Mouse (Mus musculus): Measurements from ENCODE around the gene Neu1. TPM values are rescaled to one million over a fixed set of nuclear protein-coding genes. Genes with fewer than 3 reads are reported as not detected.
"Not testable (repeated sequence)": the region's sequence is repeated elsewhere in the genome, so short reads cannot be mapped to it uniquely, and the experiment has no call there.

Gene Neu1
- polyA plus RNA-seq, 1 experiment from 2014 or later, result 16.2 TPM

DNA sequence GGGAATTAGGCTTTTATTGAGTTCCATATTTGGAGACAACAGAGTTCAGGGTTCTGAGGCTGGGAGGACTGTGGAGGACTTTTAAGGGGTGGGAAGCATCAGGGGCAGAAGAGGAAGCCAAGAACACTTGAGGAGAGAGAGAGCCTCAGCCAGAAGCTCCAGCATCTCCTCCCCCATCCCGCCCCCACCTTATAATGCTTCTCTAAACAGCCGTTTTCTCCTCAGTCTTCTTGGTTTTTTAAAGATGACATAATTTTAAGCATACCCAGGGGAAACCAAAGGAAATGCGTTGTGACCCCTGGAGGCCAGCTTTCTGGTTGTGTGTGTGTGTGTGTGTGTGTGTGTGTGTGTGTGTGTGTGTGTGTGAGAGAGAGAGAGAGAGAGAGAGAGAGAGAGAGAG, 31.1 kb downstream of the Neu1 start:
- Histone ChIP-seq H3K9ac (no peak overlapping the region), H3K4me3 (replicated peaks) (no peak overlapping the region), H3K27ac (no peak overlapping the region), H3K4me2 (no peak overlapping the region), H3K9me3 (no peaks in the 10 kb centered on the region), H3K27me3 (peaks cover 32% of the 10 kb centered on the region), H3K36me3 (replicated peaks) (no peaks in the 10 kb centered on the region), H3K4me1 (peaks cover 11% of the 10 kb centered on the region)
- ATAC-seq (ENCODE audit: low FRiP score), result no peak
- WGBS, result 41% methylated on average over 3 of the region's 3 CpGs

DNA sequence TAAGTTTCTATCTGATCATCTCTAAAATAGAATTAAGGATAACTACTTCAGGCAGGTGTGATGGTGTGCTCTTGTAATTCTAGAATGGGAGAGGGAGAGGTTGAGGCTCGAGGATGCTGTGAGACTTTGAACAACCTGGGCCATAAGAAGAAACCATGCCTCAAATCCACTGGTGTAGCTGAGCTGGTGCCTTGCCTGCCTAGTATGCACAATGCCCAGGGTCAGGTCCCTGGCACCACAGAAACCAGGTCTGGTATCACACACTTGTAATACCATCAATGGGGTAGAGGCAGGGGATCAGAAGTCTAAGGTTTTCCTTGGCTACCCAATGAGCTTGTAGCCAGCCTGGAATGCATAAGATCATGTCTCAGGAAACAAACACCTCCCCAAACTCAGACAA, 31.8 kb downstream of the Neu1 start:
- no peak overlapping the region for H3K4me2 ChIP-seq
- no peaks in the 10 kb centered on the region for H3K36me3 ChIP-seq (replicated peaks)
- 56% methylated on average over 1 of the region's 1 CpGs for WGBS
- H3K27ac ChIP-seq, result no peak overlapping the region
- H3K9me3 ChIP-seq, result no peaks in the 10 kb centered on the region
- H3K9ac ChIP-seq, result no peak overlapping the region
- ATAC-seq (ENCODE audit: low FRiP score), result no peak
- H3K4me1 ChIP-seq, result peaks cover 11% of the 10 kb centered on the region
- peaks cover 39% of the 10 kb centered on the region for H3K27me3 ChIP-seq
- no peak overlapping the region for H3K4me3 ChIP-seq (replicated peaks)

DNA sequence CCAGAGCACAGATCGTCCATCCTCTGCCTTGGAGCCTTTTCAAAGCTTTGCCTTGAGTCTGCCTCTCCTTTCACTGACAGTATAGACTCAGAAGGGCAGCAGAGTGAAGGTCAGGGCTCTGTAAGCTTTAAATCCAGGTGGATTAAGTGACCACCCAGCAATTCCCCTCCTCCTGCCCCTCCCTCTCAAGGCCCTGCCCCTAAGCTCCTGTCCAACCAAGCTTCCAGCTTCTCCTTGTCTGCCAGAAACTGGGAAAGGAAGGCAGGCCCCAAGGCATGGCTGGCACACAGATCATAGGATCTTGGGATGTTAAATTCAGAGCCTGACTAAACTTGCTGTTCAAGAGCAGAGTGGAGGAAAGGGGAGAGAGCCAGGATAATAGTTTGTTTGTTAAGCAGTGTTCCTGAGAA, 33.6 kb downstream of the Neu1 start:
- Histone ChIP-seq H3K4me2 (no peak overlapping the region), H3K36me3 (replicated peaks) (no peaks in the 10 kb centered on the region), H3K4me1 (peaks cover 7% of the 10 kb centered on the region), H3K27ac (no peak overlapping the region), H3K4me3 (replicated peaks) (no peak overlapping the region), H3K9ac (no peak overlapping the region), H3K9me3 (no peaks in the 10 kb centered on the region), H3K27me3 (peaks cover 57% of the 10 kb centered on the region)
- WGBS, result 6% methylated on average over 1 of the region's 1 CpGs
- ATAC-seq (ENCODE audit: low FRiP score), result no peak

DNA sequence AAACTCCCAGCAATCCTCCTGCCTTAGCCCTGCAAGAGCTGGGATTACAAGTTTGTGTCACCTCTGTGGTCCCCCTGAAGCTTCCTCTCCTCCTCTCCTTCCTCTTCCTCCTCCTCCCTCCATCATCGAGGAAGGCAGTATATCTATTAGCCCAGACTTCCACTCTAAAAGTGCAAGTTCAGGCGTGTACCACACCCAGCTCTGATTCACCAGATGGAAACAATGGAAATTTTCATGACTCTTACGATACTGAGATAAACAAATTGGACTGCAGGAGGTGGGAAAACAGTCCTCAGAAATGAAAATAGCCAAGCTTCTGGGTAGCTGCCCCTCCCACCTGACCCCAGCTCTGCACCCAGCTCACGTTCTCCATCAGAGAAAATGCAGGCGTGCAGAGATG, 34.6 kb downstream of the Neu1 start:
- no peak overlapping the region for H3K9ac ChIP-seq
- H3K9me3 ChIP-seq, result no peaks in the 10 kb centered on the region
- H3K4me2 ChIP-seq, result no peak overlapping the region
- no peak overlapping the region for H3K4me3 ChIP-seq (replicated peaks)
- H3K4me1 ChIP-seq, result no peaks in the 10 kb centered on the region
- peaks cover 60% of the 10 kb centered on the region for H3K27me3 ChIP-seq
- WGBS, result 84% methylated on average over 5 of the region's 5 CpGs
- ATAC-seq (ENCODE audit: low FRiP score), result no peak
- no peaks in the 10 kb centered on the region for H3K36me3 ChIP-seq (replicated peaks)
- no peak overlapping the region for H3K27ac ChIP-seq

DNA sequence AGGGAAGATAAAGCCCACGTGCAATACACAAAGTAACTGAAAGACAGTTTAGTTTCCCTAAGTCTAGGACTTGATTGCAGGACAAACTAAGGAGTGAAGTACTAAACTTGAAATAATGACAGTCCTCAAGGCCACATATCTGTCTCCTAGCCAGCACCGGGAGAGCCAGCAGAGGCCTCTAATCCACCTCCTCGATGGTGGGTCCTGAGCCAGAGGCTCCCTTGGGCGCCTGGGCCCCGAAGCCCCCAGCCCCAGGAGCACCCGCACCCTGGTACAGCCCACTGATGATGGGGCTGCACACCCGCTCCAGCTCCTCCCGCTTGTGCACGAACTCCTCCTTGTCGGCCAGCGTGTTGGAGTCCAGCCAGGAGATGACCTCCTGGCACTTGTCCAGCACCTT, 38.8 kb downstream of the Neu1 start, which contains the start of gene Gm20481:
Gene Gm20481 (plus strand): TSS at position 91 of the 400 bp plus-strand sequence.
- H3K36me3 ChIP-seq (replicated peaks); H3K4me2 ChIP-seq; ATAC-seq (ENCODE audit: low FRiP score); H3K4me1 ChIP-seq; H3K9me3 ChIP-seq; H3K27ac ChIP-seq; H3K4me3 ChIP-seq (replicated peaks); H3K9ac ChIP-seq: not testable (repeated sequence)
- peaks cover 46% of the 10 kb centered on the region for H3K27me3 ChIP-seq
- 75% methylated on average over 9 of the region's 11 CpGs for WGBS

DNA sequence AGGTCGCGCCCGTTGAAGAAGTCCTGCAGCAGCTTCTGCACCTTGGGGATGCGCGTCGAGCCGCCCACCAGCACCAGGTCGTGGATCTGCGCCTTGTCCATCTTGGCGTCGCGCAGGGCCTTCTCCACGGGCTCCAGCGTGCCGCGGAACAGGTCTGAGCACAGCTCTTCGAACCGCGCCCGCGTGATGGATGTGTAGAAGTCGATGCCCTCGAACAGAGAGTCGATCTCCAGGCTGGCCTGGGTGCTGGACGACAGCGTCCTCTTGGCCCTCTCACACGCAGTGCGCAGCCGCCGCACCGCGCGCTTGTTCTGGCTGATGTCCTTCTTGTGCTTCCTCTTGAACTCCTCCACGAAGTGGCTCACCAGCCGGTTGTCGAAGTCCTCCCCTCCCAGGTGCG, 39.8 kb downstream of the Neu1 start:
- 38% methylated on average over 26 of the region's 37 CpGs for WGBS
- H3K27ac ChIP-seq; H3K4me3 ChIP-seq (replicated peaks); H3K9me3 ChIP-seq; H3K4me1 ChIP-seq; H3K9ac ChIP-seq; H3K36me3 ChIP-seq (replicated peaks); ATAC-seq (ENCODE audit: low FRiP score); H3K4me2 ChIP-seq: not testable (repeated sequence)
- H3K27me3 ChIP-seq, result peaks cover 41% of the 10 kb centered on the region

DNA sequence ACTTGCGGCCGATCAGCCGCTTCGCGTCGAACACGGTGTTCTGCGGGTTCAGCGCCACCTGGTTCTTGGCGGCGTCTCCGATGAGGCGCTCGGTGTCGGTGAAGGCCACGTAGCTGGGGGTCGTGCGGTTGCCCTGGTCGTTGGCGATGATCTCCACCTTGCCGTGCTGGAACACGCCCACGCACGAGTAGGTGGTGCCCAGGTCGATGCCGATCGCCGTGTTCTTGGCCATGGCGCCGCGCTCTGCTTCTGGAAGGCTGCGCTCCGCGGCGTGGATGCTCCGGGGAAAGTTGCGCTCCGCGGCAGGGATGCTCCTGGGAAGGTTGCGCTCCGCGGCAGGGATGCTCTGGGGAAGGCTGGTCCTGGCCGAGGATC, 40.6 kb downstream of the Neu1 start:
- 4% methylated on average over 26 of the region's 43 CpGs for WGBS
- Histone ChIP-seq H3K4me2 (peak overlapping the region; percentile 71), H3K27me3 (peaks cover 39% of the 10 kb centered on the region), H3K4me3 (replicated peaks) (peak overlapping the region; percentile 38)
- not testable (repeated sequence) for H3K27ac ChIP-seq; H3K4me1 ChIP-seq; H3K9ac ChIP-seq; H3K9me3 ChIP-seq; H3K36me3 ChIP-seq (replicated peaks)
- peak; percentile 44; the same call in 1 of the 2 replicates for ATAC-seq (ENCODE audit: low FRiP score)

DNA sequence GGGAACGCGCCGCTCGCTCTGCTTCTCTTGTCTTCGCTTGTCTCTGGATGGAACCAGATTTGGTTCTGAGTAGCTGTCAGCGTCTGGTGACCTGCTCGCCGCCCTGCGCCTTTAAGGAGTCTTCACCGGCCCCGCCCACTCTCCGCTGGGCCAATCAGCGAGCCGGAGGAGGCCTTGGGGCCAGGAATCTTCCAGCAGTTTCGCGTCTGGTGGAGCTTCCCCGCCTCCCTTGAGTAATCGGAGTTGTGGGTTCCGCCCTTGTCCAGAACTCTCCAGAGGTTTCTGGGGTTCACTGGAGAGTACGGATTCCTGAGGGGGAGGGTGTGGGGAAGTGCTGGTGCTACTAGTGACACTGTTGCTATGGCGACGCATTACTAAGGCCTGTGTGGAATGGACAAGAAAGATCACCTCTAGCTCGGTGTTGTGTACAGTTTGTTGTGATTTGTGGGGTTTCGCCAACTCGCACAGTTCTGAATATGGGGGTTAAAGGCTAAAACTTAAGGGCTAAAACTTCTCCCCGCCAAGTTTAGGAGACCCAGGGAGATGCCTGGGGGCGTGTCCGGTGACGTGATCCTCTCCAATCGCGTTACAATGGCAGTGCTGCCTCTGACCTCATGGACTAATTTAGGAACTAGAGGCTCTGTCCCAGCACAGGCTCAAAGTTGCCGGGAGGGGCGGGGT, 41.2 kb downstream of the Neu1 start, which contains the start of the genes Hspa1a and Hspa1l:
Gene Hspa1a (minus strand): TSS at position 88 of the 681 bp plus-strand sequence.
Gene Hspa1l (plus strand): TSS at position 635 of the 681 bp plus-strand sequence.
- H3K27ac ChIP-seq, result not testable (repeated sequence)
- WGBS, result 1% methylated on average over 27 of the region's 33 CpGs

DNA sequence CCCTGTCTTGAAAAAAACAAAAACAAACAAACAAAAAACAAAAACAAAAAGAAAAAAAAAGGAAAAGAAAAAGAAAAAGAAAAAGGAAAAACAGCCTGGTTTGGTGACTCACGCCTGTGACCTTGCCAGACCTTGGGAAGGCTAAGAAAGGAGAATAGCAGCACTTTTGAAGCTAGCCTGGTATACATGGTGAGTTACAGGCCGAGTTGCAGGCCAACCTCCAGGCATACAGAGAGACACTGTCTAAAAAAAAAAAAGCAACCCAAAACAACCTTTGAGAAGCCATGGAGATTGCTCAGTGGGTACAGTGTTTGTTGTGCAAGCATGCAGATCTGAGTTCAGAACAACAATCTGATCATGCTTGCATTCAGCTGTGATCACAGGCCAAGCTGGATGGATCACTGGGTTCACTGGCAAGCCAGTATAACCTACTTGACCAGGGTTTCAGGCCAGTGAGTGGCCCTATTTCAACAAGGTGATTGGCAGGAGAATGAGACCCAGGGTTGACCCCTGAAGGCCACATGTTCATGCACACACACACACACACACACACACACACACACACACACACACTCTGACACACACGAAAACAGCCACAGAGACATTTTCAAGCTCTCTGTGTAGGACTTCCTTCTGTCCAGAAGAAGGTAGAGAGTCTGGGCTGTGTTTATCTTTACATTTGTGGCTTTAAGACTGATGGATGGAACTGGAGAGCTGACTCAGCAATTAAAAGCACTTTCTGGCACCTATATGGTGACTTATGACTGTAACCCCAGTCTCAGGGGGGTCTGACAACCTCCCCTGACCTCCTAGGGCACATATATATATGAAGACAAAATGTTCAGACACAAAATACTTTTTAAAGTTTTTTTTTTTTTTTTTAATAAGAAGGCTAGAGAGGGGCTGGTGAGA, 44.8 kb downstream of the Neu1 start:
- Histone ChIP-seq H3K4me2 (no peak overlapping the region), H3K36me3 (replicated peaks) (no peaks in the 10 kb centered on the region), H3K4me3 (replicated peaks) (no peak overlapping the region), H3K9ac (no peak overlapping the region), H3K4me1 (peaks cover 15% of the 10 kb centered on the region), H3K9me3 (no peaks in the 10 kb centered on the region), H3K27ac (no peak overlapping the region), H3K27me3 (peaks cover 10% of the 10 kb centered on the region; the same call in 1 of the 2 replicates)
- 88% methylated on average over 3 of the region's 3 CpGs for WGBS
- ATAC-seq (ENCODE audit: low FRiP score), result no peak

More for the DNA sequence above, 41.2 kb downstream of the Neu1 start, which contains the start of the genes Hspa1a and Hspa1l:
- H3K27me3 ChIP-seq, result peaks cover 37% of the 10 kb centered on the region
- peak within 1 kb of the TSS; percentile 38 for H3K4me3 ChIP-seq (replicated peaks)
- peak within 1 kb of the TSS; percentile 71 for H3K4me2 ChIP-seq
- H3K9me3 ChIP-seq; H3K36me3 ChIP-seq (replicated peaks); H3K4me1 ChIP-seq: not testable (repeated sequence)
- peak within 1 kb of the TSS; percentile 27; the same call in 1 of the 2 replicates for H3K9ac ChIP-seq
- peak; percentile 95 for ATAC-seq (ENCODE audit: low FRiP score)

DNA sequence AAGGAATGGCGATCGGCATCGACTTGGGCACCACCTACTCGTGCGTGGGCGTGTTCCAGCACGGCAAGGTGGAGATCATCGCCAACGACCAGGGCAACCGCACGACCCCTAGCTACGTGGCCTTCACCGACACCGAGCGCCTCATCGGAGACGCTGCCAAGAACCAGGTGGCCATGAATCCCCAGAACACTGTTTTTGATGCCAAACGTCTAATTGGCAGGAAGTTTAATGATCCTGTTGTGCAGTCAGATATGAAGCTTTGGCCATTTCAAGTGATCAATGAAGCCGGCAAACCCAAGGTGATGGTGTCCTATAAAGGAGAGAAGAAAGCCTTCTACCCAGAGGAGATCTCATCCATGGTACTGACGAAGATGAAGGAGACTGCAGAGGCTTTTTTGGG, 45.9 kb downstream of the Neu1 start:
- H3K4me1 ChIP-seq, result peaks cover 20% of the 10 kb centered on the region
- no peak for ATAC-seq (ENCODE audit: low FRiP score)
- H3K9me3 ChIP-seq, result no peaks in the 10 kb centered on the region
- no peak overlapping the region for H3K4me3 ChIP-seq (replicated peaks)
- no peak overlapping the region for H3K27ac ChIP-seq
- WGBS, result 96% methylated on average over 20 of the region's 20 CpGs
- peaks cover 10% of the 10 kb centered on the region; the same call in 1 of the 2 replicates for H3K27me3 ChIP-seq
- H3K36me3 ChIP-seq (replicated peaks), result no peaks in the 10 kb centered on the region
- H3K9ac ChIP-seq, result no peak overlapping the region
- no peak overlapping the region for H3K4me2 ChIP-seq

DNA sequence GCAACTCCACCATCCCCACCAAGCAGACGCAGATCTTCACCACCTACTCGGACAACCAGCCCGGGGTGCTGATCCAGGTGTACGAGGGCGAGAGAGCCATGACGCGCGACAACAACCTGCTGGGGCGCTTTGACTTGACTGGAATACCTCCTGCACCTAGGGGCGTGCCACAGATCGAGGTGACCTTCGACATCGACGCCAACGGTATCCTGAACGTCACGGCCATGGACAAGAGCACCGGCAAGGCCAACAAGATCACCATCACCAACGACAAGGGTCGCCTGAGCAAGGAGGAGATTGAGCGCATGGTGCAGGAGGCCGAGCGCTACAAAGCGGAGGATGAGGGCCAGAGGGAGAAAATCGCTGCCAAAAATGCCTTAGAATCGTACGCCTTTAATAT, 47.2 kb downstream of the Neu1 start:
- ATAC-seq (ENCODE audit: low FRiP score), result no peak
- no peak overlapping the region for H3K27ac ChIP-seq
- H3K9me3 ChIP-seq, result no peaks in the 10 kb centered on the region
- no peak overlapping the region for H3K4me2 ChIP-seq
- 91% methylated on average over 27 of the region's 27 CpGs for WGBS
- H3K4me3 ChIP-seq (replicated peaks), result no peak overlapping the region
- peaks cover 25% of the 10 kb centered on the region for H3K4me1 ChIP-seq
- no peaks in the 10 kb centered on the region for H3K36me3 ChIP-seq (replicated peaks)
- no peak overlapping the region for H3K9ac ChIP-seq
- peaks cover 3% of the 10 kb centered on the region; the same call in 1 of the 2 replicates for H3K27me3 ChIP-seq

DNA sequence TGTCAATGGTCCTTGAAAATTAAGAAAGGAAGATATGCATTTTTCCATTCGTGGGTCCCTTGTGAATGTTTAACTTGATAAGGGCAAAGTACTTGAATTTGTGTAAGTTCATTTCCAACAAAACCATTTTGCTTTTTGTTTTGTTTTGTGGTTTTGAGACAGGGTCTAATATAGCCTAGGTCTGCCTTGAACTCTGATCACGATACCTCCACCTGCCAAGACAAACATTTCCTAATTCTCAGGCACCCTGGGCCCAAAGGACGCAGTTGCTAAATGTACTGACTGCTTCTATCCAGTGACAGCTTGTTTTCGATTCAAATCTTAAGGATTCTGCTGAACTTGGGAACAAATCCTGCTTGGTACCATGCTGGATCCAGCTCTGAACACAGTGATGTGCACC, 48.6 kb downstream of the Neu1 start:
- Histone ChIP-seq H3K36me3 (replicated peaks) (0 out of 2 replicates have a peak, but pooled peaks cover under 1% of the 10 kb centered on the region), H3K27me3 (no peaks in the 10 kb centered on the region), H3K9ac (no peak overlapping the region), H3K9me3 (no peaks in the 10 kb centered on the region), H3K4me1 (peaks cover 28% of the 10 kb centered on the region), H3K4me2 (no peak overlapping the region), H3K27ac (no peak overlapping the region), H3K4me3 (replicated peaks) (no peak overlapping the region)
- no peak for ATAC-seq (ENCODE audit: low FRiP score)
- 89% methylated on average over 4 of the region's 4 CpGs for WGBS
